Mouse (Mus musculus): ENCODE results near the gene Scamp1.
"Not testable (repeated sequence)": the region's sequence is repeated elsewhere in the genome, so short reads cannot be mapped to it uniquely, and the experiment has no call there.

- not testable (repeated sequence) for TF ChIP-seq CTCF, EP300 (IDR thresholded peaks at IDR 0.05; ENCODE audit: low read depth)
Observed at GRCm38 (mm10) chr13:94329005-94329404, 43.3 kb upstream of the Scamp1 start.
